Mouse (Mus musculus) adipocyte (in vitro differentiated cells): ENCODE results near the gene Kcnj10.

Experiments
- DNase-seq: peaks from one replicate; pipeline ENCODE4 v3.0.0-alpha.2; 2016; ENCODE audit warnings: low spot score

Gene Kcnj10

DNA sequence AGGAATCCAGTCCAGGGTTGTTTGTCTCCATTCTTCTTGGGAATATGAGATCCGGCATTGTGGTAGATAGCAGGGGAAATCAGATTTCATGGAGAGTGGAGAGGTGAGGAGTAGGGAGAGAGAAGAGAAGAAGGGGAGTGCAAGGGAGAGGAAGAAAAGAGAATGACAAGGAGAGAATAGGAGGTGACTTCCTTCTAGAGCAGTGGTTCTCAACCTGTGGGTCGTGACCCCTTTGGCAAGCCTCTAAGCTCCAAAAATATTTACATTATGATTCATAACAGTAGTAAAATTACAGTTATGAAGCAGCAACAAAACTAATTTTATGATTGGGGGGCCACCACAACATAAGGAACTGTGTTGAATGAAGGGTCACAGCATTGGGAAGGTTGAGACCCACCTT lies 8.1 kb upstream of the Kcnj10 start:
- DNase-seq: no peak

DNA sequence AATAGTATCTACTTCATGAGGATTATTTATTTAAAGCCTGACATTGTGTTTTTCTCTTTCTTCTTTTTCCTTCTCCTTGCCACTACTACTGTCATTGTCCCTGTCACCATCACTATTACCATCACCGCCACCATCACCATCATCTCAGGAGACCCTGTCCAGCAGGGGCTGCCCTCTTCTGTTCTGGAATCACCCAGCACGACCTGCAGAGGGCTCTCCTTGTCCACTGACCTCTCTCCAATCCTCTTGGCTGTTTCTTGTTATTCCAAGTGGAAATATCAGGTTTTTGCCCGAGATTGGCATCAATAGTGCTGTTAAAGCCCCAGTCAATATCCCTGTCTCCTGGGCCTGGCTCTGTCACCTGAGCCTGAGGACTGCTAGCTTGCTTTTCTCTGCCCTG lies 7.5 kb upstream of the Kcnj10 start:
- peak; percentile 37 for DNase-seq

DNA sequence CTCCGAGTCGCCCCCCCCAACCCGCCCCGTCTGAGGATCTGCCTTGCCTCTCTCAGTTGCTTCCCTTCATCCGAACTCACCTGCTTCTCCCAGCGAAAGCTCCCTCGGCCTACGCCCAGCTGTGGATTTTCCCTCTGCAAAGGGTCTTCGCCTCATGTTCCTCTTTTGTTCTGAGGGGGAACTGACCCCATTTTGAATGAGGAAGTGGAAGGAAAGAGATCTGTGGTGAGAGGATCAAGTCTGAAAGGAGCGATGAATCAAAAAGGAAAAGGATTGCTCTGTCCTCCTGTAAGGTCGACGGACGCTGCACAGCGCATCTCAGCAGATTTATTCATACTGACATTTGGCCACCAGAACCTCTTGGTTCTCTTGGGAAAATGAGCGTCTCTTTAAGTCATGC lies 5.2 kb upstream of the Kcnj10 start:
- DNase-seq: no peak

GRCm38 (mm10) chr1:172337411-172338185 lies 3.4 kb upstream of the Kcnj10 start:
- no peak for DNase-seq

GRCm38 (mm10) chr1:172341386-172341785 lies 376 bp downstream of the Kcnj10 start:
- DNase-seq: no peak

- DNase-seq: no peak
These were observed 1.7 kb downstream of the Kcnj10 start for GRCm38 (mm10) chr1:172342729-172343128.

- DNase-seq: no peak
These were observed 2.9 kb downstream of the Kcnj10 start for GRCm38 (mm10) chr1:172343914-172344313.

- DNase-seq: no peak
These were observed 3.8 kb downstream of the Kcnj10 start for GRCm38 (mm10) chr1:172344820-172345219.

DNA sequence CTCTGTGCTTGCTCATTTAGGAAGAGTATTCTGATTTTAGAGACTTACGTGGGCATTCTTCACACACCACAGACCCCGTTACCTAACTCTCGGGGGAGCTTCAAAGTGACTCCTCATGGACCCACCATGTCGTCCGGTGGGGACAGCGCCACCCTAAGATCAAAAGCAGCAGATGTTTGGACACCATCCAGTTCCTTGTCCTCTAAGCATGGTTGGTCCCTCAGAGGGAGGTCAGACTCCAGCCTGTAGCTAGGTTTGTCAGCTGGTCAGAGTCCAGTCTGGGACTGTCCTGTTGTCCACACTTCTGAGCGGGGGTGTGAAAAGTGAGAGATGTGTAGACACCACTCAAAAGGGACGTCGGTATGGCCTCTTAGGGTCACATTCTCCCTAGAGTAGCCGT lies 5.7 kb downstream of the Kcnj10 start:
- no peak for DNase-seq

- DNase-seq: no peak
These were observed 6.4 kb downstream of the Kcnj10 start for GRCm38 (mm10) chr1:172347382-172347781.

DNA sequence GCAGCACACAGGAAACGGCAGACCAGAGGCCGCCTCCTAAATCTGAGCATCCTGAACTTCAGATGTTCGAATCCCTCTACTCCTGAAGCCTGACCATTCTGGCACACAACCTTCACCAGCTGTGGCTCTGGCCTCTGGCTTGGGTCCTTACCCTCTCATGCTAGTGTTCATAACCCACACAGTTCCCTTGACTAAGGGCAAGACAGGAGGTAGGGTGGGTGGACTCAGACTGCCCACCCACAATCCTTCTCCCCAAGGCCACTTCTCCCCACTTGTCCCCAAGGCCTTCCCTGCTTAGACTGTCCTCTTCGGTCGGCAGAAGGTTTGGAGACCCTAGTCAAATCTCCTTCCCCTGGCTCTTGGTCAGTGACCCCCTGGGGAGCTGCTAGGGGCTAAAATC lies 8.5 kb downstream of the Kcnj10 start:
- DNase-seq: no peak

- DNase-seq: no peak
These were observed 9.2 kb downstream of the Kcnj10 start for GRCm38 (mm10) chr1:172349916-172350812.

GRCm38 (mm10) chr1:172352001-172352400 lies 11.0 kb downstream of the Kcnj10 start:
- DNase-seq: no peak

- no peak for DNase-seq
These were observed 11.4 kb downstream of the Kcnj10 start for GRCm38 (mm10) chr1:172352453-172352852.

- no peak for DNase-seq
These were observed 14.3 kb downstream of the Kcnj10 start for GRCm38 (mm10) chr1:172355336-172355735.

DNA sequence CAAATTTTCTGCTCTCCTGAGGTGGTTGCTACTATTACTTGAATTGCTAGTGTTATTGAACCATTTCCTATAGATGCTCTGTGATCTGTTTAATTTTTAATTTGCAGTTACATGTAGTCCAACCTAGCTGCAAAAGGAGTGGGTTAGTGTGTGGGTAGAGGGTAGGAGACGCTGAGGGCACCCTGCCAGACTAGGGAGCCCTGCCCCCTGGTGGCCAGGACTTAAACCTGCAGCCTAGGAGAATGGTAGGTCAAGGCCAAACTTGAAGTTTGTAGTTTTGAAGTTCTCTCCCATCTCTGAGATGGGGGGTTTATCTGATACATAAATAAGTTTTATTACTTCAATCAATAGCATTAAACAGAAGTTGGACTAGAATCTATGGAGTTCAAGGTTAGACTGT lies 16.5 kb downstream of the Kcnj10 start:
- DNase-seq: peak; percentile 44

DNA sequence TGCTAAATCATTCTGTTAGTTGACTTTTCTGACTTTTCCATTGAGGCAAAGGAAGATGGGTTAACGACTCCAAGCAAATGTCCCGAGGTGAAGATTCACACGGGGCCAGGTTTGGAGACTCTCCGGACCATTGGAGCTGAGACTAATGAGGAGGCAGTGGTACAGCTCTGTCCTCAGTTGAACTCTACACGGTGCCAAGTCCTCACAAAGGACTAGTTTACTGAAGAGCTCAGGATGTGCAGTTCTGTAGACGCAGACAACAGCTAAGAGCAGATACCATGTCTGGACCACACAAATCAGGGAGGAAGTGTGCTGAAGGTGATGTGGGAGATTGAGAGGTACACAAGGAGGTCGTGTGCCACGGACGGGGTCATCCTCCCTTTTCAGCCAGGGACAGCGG lies 17.3 kb downstream of the Kcnj10 start:
- no peak for DNase-seq

- DNase-seq: peak; percentile 72
These were observed 23.7 kb downstream of the Kcnj10 start for GRCm38 (mm10) chr1:172364684-172365083.

DNA sequence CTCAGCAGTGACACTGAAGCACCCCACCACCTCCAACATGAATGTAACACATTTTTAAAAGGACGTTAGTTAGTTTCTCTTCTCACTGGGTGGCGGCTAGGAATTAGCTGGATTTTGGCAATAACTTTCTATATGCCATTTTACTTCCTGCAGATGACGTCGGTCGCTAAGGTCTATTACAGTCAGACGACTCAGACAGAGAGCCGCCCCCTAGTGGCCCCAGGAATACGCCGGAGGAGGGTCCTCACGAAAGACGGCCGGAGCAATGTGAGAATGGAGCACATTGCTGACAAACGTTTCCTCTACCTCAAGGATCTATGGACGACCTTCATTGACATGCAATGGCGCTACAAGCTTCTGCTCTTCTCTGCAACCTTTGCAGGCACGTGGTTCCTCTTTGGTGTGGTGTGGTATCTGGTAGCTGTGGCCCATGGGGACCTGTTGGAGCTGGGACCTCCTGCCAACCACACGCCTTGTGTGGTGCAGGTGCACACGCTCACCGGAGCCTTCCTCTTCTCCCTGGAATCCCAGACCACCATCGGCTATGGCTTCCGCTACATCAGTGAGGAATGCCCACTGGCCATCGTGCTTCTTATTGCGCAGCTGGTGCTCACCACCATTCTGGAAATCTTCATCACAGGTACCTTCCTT lies 27.9 kb downstream of the Kcnj10 start:
- DNase-seq: no peak

- peak; percentile 99 for DNase-seq
These were observed 35.2 kb downstream of the Kcnj10 start, which contains the start of gene Pigm for GRCm38 (mm10) chr1:172376198-172376667. Pigm (plus strand) TSS chr1:172376546.

DNA sequence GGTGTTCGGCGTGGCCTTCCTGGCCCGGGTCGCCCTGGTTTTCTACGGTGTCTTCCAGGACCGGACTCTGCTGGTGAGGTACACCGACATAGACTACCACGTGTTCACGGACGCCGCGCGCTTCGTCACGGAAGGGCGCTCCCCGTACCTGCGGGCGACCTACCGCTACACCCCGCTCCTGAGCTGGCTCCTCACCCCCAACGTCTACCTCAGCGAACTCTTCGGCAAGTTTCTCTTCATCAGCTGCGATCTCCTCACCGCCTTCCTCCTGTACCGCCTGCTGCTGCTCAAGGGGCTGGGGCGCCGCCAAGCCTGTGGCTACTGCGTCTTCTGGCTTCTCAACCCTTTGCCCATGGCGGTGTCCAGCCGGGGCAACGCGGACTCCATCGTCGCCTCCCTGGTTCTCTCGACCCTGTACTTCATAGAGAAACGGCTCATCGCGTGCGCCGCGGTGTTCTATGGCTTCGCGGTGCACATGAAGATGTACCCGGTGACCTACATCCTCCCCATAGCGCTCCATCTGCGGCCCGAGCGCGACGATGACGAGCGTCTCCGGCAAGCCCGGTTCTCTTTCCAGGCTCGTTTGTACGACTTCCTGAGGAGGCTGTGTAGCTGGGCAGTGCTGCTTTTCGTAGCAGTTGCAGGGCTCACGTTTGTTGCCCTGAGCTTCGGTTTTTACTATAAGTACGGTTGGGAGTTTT lies 35.9 kb downstream of the Kcnj10 start:
- peak; percentile 37 for DNase-seq

GRCm38 (mm10) chr1:172380066-172380465 lies 39.1 kb downstream of the Kcnj10 start:
- peak; percentile 87 for DNase-seq
